Mouse (Mus musculus) A20 (cell line): ENCODE results near the gene Camkk2.
A peak's percentile ranks its signal among the peaks of the same experiment; 100 is the strongest.

ENCODE experiments used
- DNase-seq: peaks from one replicate; pipeline ENCODE4 v3.0.0-alpha.2; 2011; ENCODE audit warnings: low read depth, low spot score

Camkk2 gene

DNA sequence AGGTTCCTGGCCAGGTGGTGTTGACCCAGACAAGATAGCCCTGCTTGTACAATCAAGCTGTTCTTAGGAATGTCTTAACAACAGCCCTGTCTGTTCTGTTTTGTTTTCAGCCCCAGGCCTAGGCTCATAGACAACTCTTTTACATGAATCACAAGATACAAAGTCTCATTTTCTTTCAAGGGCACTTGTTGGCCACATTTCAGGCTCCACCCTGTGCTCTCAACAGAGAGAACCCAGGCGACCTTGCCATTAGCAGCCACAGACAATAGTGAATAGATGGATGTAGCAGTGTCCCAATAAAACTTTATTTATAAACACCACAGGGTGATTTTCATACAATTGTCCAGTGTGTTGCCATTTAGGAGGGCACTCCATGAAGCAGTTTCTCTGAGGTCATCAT lies 2.9 kb upstream of the Camkk2 start:
- DNase-seq: no peak

DNA sequence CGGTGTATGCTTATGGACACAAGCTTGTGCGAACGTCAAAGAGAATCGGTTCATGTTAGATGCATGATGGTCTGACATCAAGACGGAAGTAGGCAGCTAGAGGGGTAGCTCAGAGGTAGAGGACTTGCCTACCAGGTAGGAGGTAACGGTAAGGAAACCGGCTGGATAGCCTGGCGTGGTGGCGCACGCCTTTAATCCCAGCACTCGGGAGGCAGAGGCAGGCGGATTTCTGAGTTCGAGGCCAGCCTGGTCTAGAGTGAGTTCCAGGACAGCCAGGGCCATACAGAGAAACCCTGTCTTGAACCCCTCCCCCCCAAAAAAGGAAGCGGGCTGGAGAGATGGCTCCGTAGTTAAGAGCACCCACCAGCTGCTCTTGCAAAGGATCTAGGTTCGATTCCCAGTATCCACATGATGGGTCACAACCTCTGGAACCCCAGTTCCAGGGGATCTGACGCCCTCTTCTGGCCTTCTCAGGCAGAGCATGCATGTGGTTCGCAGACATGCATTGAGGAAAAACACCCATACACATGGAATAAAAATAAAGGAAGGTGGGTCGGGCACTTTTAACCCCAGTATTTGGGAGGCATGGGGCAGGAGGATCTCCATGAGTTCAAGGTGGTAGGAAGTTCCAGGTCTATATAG lies 1.7 kb upstream of the Camkk2 start:
- DNase-seq: no peak

DNA sequence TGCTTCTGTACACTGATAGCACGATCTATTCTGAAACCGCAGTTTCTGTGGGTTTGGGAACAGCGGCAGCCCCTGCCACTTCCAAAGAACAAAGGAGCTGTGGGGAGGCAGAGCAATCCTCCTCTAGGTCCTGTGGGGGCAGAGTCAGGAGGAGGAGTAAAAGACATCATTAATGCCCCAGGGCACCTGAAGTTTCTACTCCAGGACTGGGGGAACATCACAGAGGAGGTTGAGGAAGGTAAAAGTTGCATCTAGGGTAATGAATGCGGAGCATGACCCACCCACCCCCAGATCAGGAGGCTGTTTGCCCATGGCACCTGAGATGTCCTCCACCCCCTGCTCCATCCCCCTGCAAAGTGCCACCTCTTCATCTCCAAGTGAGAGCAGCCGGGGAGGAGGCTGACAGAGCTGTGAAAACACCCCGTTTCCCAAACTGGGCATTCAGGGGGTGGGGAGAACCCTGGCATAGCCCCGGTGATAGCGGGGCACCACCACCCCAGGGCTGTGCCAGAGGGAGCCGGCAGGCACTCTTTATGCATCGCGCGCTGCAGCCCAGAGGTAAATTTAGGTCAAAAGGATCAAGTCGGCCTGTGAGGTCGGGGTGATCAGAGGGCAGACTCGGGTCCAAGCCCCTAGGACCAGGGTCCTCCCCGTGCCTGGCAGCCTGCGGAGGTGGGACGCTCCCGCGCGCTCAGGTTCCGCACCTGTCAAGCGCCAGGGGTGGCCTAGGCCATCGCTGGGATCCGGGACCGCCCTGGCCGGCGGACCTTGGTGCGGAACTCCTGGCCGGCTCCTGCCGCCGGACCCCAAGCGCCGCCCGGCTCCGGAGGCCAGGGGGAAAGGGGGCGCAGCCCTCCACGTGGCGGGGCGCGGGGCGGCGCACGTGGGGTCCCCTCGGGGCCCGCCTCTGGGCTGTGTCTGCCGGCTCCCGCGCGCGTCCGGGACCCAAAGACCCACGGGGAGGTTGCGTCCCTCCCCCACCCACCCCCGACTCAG lies 680 bp downstream of the Camkk2 start:
- peak; percentile 66 for DNase-seq

DNA sequence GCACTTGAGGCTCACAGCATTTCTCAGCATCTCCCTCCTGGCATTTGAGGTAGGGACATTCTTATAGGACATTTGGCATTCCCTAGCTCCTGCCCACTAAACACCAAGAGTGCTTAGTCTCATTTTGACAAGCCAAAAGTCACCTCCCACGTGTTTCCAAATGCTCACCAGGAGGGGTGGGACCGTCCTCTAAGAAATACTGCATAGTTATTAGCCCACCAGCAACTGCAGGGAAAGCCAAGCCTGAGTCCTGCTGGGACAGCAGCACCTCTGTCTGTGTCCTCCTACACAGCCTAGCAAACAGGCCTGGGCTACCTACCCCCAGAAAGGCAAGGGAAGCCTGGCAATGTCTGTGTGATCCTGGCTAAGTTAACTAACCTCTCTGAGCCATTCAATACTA lies 1.9 kb downstream of the Camkk2 start:
- no peak for DNase-seq

DNA sequence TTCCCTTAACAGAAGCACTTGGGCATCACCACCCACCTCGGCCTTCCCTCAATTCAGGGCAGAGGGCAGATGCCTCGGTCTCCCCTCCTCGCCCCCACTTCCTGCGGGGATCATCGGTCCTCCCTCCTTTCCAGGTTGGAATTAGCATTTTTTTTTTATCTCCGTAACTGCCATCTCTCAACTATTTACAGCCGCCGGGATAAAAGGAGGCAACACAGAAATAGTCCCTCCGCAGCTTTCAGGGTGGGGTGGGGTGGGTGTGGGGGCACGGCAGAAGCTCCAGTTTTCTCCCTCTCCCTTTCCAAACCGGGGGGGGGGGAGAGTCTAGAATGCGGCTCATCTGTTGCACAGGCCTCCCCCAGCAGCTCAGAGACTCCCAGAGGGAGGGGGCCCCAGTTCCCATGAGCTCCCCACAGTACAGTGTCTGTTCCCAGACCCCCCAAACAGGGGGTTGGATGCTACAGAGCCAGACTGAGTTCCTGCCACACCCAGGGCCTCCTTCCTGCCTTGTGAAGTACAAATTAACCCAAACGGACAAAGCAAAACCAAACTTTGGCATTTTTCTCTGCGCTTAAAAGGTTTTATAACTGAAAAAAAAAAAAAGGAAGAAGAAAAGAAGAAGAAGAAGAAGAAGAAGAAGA lies 3.4 kb downstream of the Camkk2 start:
- no peak for DNase-seq

DNA sequence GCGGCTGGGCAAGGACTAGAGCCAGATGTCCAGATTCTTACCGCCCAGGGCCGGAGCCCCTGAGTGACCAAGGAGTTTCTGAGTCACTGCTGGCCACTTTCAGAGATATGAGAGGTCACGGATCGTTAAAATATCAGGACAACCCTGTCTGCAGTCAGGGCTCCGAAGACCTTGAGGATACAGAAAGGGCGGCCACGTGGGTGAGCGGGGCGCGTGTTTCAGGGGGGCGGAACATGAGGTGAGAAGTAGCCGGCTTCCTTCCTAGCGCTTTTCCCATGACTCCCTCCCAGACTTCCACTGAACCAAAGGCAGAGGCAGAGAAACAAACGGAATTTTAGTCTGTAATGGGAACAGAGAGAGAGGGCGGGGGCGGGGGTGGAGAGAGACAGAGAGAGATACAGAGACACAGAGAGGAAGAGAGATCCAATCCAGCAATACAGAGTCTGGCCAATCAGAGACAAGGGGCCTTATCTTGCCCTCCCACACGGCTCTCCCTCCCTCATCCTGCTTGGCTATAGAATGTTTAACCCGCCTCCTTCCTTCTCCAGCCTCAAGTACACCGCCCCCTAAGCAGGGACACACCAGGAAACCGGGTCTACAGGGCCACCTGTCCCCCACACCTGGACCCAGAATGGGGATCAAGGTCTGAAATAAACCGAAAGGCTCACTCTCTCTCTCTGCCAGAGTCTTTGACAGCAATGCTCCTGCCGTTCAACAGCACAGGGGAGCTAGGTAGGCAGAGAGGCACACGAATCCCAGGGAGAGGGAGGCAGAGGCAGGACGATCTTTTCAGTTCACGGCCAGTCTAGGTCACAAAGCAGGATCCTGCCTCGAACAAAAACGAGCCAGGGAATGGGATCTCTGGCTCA lies 4.2 kb downstream of the Camkk2 start:
- DNase-seq: no peak

DNA sequence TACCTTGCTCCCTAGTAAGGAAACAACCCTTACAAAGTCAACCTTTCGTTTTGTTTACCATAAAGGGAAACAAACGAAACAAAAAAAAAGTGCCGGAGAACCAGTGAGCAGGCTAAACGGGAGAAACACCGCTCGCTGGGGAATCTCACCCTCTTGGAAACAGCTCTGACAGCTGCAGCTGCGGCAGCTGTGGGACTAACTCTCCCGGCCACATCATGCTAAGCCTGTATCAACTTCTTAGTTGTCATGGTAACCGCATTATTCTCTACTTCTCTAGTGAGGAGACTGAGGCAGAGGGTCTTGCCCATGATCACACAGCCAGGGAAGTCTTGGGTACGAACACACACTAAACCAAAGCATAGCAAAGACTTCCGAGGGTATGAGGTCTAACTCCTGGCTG lies 5.5 kb downstream of the Camkk2 start:
- no peak for DNase-seq

DNA sequence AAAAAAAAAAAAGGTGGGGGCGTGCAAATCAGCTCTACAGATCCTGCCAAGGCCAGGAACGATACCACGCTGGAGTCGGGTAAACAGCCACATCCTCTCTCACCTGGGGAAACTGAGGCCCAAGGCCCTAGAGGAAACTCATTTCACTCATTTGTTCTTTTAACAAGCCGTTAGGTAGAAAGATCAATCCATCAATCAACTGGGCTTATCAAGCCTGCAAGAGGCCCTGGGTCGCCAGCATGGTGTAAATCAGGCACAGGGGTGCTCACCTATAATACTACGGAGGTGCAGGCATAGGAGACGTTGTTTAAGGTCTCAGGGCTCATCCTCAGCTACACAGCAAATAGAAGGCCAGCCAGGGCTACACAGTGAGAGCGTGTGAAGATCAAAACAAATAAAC lies 7.8 kb downstream of the Camkk2 start:
- DNase-seq: no peak

DNA sequence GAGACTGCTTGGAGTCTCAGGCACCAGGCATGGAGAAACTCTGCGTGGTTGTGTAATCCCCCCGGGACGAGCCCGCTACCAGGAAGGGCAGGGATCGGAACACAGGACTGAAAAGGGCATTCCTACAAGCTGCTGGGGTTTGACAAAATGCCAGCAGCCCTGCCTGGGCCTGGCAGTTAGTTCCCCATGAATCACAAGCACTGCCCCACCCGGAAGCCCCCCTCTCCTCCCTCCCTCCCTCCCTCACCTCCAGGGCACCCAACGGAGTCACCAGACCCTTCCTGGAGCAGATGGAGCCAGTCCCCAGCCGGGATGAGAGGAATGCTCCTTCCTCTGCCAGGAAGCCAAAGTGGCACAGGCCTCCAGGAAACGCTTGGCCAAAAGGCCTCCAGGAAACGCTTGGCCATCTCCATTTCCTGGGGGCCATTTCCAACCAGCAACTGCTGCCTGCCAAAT lies 8.4 kb downstream of the Camkk2 start:
- DNase-seq: no peak

DNA sequence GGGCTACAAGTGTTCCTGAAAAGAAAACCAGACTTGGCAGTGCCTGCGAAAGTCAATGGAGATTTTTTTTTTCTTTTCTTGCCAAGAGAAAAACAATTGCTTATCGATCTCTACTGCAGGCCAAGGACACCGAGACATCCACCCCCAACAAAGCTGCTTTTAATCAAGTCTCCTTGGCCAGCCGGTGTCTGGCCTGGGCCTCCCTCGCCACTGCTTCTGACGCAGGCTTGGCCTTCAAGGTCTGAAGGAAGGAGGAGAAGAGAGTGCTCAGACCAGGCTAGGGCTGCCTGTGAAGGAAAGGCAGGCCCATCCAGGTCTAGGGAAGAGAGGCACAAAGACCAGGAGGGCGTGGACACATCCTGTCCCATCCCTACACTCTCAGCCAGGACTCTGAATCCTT lies 8.9 kb downstream of the Camkk2 start:
- DNase-seq: no peak

DNA sequence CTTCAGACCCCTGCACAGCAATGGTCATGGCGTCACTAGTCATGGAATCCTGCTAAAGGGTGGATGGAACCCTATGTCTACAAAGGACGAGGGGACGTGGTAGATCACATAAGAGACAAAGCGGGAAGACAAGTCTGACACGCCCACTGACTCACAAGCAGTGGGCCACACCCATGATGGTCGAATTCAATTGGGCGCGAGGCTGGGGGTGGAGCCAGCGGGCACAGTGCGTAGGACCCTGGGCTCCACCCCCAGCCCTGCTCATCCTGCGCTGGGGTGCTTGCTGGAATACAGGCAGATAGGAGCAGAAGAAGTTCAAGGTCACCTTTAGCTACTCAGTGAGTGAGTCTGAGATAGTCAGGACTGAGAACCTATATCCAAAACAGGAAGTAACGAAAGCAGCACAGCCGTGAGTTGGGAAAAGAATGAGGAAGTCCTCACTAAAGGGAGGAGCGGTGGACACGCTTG lies 10.1 kb downstream of the Camkk2 start:
- DNase-seq: no peak

DNA sequence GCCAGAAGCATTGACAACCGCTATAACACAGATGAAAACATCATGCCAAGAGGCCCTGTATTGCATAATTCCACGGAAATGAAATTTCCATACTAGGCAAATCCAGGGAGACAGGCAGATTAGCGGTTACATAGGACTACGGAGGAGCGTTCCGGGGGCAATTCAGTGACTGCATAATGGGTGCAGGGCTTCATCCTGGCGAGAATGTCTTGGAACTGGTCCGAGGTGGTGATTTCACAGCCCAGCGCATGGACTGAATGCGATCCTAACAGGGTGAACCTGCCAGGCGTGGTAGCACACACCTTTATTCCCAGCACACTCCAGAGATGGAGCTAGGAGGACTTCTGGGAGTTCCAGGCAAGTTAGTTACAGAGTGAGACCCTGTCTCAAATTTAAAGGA lies 11.9 kb downstream of the Camkk2 start:
- no peak for DNase-seq

DNA sequence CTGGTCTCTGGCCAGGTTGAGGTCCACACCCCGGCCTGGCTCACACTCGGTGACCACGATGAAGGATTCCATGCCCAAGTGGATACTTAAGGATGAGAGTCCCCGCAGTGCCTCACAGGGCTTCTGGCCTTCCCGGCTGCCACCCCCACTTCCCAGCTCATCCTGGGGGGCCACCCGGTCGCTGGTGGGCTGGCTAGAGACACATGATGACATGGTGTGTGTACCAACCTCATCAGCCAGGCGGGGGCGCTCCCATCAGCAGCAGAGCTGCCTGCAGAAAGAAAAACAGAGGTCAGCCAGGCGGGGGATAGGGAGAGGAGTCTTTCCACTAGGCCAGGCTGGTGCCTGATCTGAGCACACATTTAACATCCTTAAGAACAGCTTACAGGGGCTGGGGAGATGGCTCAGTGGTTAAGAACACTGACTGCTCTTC lies 15.2 kb downstream of the Camkk2 start:
- DNase-seq: peak; percentile 55

DNA sequence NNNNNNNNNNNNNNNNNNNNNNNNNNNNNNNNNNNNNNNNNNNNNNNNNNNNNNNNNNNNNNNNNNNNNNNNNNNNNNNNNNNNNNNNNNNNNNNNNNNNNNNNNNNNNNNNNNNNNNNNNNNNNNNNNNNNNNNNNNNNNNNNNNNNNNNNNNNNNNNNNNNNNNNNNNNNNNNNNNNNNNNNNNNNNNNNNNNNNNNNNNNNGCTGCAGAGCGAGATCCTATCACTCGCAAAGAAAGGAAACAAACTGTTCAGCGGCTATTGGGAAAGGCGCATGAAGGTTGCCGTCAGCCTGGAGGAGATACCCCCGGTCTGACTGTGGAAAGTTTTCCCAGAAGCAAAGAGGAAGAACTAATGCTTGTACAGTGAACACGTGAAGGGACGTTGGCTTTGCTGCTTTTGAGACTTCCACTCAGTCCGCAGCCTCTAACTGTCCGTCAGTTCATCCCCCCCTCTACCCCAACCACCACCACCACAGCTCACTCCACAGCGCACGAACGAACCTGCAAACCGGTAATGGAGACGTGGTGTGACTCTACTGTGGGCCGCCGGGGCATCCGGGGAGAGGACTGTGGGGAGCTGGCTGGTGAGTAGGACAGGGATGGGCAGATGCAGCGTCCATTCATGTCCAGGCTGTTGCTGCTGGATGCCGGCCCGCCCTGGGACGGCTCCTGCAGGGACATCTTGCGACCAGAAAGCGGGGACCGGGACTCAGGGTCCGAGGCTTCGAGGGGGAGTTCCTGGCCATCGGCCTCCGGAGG lies 15.8 kb downstream of the Camkk2 start:
- DNase-seq: no peak

DNA sequence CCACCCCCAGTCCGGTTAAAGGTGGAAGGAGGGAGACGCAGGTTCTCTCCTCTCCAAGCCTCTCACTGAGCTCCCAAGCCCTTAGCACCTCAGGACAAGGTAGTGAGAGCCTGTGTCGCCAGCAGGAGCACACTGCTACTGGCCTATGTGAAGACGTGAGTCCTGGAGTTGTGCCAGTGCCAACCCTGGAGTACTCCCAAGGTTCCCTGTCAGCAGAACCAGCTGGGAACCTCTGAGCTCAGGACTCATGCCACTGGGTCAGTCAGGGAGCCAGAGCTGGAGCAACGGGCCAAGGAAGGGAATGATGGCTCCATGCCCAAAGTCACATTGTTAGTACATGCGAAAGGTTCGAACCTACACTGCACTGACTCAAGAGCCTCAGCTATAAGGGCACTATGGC lies 22.5 kb downstream of the Camkk2 start:
- no peak for DNase-seq

DNA sequence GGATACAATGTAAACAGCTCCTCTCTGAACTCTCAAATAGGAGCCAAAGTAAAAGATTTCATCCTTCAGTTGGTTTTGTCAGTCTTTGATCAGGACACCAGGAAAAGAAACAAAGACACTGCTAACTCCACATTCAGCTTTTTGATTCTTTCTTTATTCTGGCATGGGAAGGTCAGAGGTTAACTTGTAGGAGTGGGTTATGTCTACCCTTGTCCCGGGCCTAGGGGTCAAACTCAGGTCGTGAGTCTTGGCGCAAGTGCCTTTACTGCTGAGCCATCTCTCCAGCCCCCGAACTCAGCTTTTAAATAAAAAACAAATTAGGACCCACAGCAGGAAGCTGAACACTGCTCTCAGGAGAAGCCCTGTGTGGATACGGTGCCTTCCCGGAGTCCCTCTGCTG lies 23.1 kb downstream of the Camkk2 start:
- DNase-seq: no peak

DNA sequence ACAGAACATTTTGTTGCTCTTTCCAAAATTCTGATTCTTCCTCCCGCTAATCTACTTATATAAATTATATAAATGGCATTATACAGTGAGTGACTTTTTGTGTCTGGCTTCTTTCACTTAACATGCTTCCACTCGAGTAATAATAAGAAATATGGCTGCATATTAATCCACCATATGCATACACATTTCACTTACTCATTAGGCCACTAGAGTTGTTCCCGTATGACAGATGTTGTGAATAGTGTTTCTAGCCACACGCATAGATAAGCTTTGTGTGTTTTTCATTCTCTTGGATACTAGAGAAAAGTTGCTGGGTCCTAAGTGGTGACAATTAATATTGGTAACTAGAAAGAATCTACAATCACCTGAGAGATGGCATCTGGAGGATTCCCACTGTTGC lies 23.6 kb downstream of the Camkk2 start:
- DNase-seq: no peak

DNA sequence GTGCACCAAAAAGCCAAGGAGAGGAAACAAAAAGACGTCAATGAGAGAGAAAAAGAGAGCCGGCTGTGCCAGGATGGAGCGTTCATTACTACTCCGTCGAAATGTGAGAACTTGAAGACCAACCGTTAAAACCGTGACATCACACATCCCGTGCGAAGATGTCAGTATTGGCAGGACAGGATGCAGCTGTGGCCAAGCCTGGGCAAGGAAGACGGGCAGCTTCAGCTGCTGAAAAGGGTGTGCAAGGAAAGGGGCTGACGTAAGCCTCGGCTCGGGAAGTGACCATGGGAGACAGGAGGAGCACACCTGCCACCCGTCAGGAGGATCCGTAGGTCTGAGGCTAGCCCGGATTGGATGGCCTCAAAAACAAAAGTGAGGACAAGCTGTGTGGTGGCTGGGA lies 24.7 kb downstream of the Camkk2 start:
- no peak for DNase-seq

DNA sequence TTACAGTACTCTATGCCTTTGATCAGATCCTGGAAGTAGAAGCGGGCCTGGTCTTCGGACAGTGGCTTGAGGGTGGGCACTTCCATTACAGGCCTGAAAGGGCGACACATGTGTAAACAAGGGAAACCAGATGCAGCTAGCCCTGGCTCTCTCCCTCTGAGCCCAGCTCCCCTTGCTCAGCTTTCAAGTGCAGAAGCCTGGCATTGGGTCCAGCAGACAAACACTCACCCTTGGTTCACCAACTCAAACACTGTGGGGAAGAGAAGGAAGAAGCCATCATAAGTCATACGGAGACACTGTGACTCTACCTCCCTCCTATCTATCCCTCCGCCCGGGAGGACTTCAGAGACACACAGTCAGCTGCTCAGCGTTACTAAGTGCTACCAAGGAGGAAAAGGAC lies 31.3 kb downstream of the Camkk2 start:
- no peak for DNase-seq

DNA sequence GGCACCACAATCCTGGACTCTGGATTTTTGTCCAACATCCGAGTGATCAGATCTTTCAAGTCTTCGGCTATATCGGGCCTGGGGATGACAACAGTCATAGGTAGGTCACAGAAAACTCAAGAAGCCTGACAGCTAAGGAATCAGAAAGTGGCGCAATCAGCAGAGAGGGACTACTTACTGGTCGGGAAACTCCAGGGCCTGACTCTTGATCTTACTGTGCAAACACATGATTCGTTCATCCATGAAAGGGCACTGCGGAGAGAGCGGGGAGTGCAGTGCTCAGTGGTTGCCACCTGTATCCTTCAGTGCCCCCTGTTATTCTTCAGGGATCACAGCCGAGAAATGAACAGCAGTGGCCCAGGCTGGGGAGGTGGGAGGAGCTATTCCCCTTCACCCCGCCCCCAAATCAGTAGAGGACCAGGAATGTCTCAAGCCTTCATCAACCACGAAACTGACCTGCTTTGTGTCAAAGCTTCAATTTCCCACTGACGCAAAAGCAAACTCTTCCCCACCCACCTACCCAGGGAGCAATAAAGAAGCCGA lies 35.3 kb downstream of the Camkk2 start:
- no peak for DNase-seq
